Mouse (Mus musculus): ENCODE data around the gene Gm5134. TPM values are rescaled to one million over a fixed set of nuclear protein-coding genes. Genes with fewer than 3 reads are reported as not detected.
A peak's percentile ranks its signal among the peaks of the same experiment; 100 is the strongest.

Gm5134 gene
- total RNA-seq, 1 experiment, result 4.2 TPM

GRCm38 (mm10) chr10:75939481-75940234 is 14.7 kb upstream of the Gm5134 start:
- in situ Hi-C loops (cut with MboI; ENCODE audit: low sequenced_read_pairs in 2 of 2, unreplicated experiment in 2 of 2), result no loop called here
- Histone ChIP-seq H3K9ac (ENCODE audit: insufficient read depth, low read depth, low read length, poor library complexity, severe bottlenecking) (peak overlapping the region; percentile 68; the same call in 1 of the 2 replicates), H3K4me3 (ENCODE audit: insufficient read depth in 1 of 2, low read depth in 1 of 2, low read length in 2 of 2, poor library complexity in 1 of 2, severe bottlenecking in 1 of 2) (peak overlapping the region; percentile 3 to 47; a peak in 3 of 4 replicates), H3K27ac (ENCODE audit: insufficient read depth, low read depth, low read length, poor library complexity, severe bottlenecking) (peak overlapping the region; percentile 84), H3K36me3 (ENCODE audit: control insufficient read depth, insufficient read depth, low read length, poor library complexity, severe bottlenecking) (peaks cover 21% of the 10 kb centered on the region), H3K9me3 (ENCODE audit: control insufficient read depth, insufficient read depth, low read depth, low read length) (no peaks in the 10 kb centered on the region), H3K4me1 (ENCODE audit: control insufficient read depth in 2 of 2, insufficient read depth in 2 of 2, low read length in 2 of 2, poor library complexity in 1 of 2) (peaks cover 6 to 29% of the 10 kb centered on the region in 2 experiments; a peak in 3 of 4 replicates)
- DNase-seq (ENCODE audit: low read depth, low spot score), result no peak
- TF ChIP-seq ZC3H11A (IDR thresholded peaks at IDR 0.05; ENCODE audit: borderline replicate concordance, low read depth, low read length) (no peak), ZNF384 (IDR thresholded peaks at IDR 0.05; ENCODE audit: low read depth, low read length) (no peak), HCFC1 (IDR thresholded peaks at IDR 0.05; ENCODE audit: borderline replicate concordance, insufficient read depth, low read length) (no peak), MAFK (IDR thresholded peaks at IDR 0.05; ENCODE audit: insufficient read depth, low read depth, low read length) (peak; percentile 82)

- no peak for DNase-seq (ENCODE audit: low read depth, low spot score)
- TF ChIP-seq CHD2 (IDR thresholded peaks at IDR 0.05; ENCODE audit: low read depth, low read length) (no peak), ZNF384 (IDR thresholded peaks at IDR 0.05; ENCODE audit: low read depth, low read length) (no peak), ZC3H11A (IDR thresholded peaks at IDR 0.05; ENCODE audit: borderline replicate concordance, low read depth, low read length) (no peak), HCFC1 (IDR thresholded peaks at IDR 0.05; ENCODE audit: borderline replicate concordance, insufficient read depth, low read length) (no peak), MAFK (IDR thresholded peaks at IDR 0.05; ENCODE audit: insufficient read depth, low read depth, low read length) (no peak)
- peak within 1 kb of the TSS; percentile 68; the same call in 1 of the 2 replicates for H3K9ac ChIP-seq (ENCODE audit: insufficient read depth, low read depth, low read length, poor library complexity, severe bottlenecking)
These were observed 13.8 kb upstream of the Gm5134 start, which contains the start of gene Gm867 for GRCm38 (mm10) chr10:75940520-75940919. Gm867 (minus strand) TSS chr10:75940672.

GRCm38 (mm10) chr10:75941042-75941824 is 13.1 kb upstream of the Gm5134 start:
- Histone ChIP-seq H3K36me3 (ENCODE audit: control insufficient read depth, insufficient read depth, low read length, poor library complexity, severe bottlenecking) (peaks cover 21% of the 10 kb centered on the region), H3K4me1 (ENCODE audit: control insufficient read depth in 2 of 2, insufficient read depth in 2 of 2, low read length in 2 of 2, poor library complexity in 1 of 2) (peaks cover 3 to 31% of the 10 kb centered on the region in 2 experiments; a peak in 3 of 4 replicates), H3K27ac (ENCODE audit: insufficient read depth, low read depth, low read length, poor library complexity, severe bottlenecking) (peak overlapping the region; percentile 85), H3K9ac (ENCODE audit: insufficient read depth, low read depth, low read length, poor library complexity, severe bottlenecking) (peak overlapping the region; percentile 68; the same call in 1 of the 2 replicates), H3K9me3 (ENCODE audit: control insufficient read depth, insufficient read depth, low read depth, low read length) (no peaks in the 10 kb centered on the region), H3K4me3 (ENCODE audit: insufficient read depth in 1 of 2, low read depth in 1 of 2, low read length in 2 of 2, poor library complexity in 1 of 2, severe bottlenecking in 1 of 2) (no peak overlapping the region)
- in situ Hi-C loops (cut with MboI; ENCODE audit: low sequenced_read_pairs in 2 of 2, unreplicated experiment in 2 of 2), result no loop called here
- no peak for DNase-seq (ENCODE audit: low read depth, low spot score)
- TF ChIP-seq HCFC1 (IDR thresholded peaks at IDR 0.05; ENCODE audit: borderline replicate concordance, insufficient read depth, low read length), result no peak
- TF ChIP-seq MAFK (IDR thresholded peaks at IDR 0.05; ENCODE audit: insufficient read depth, low read depth, low read length), result no peak
- TF ChIP-seq ZNF384 (IDR thresholded peaks at IDR 0.05; ENCODE audit: low read depth, low read length), result no peak
- TF ChIP-seq CHD2 (IDR thresholded peaks at IDR 0.05; ENCODE audit: low read depth, low read length), result no peak
- no peak for TF ChIP-seq ZC3H11A (IDR thresholded peaks at IDR 0.05; ENCODE audit: borderline replicate concordance, low read depth, low read length)

More at GRCm38 (mm10) chr10:75940520-75940919, 13.8 kb upstream of the Gm5134 start, which contains the start of gene Gm867:
- Histone ChIP-seq H3K4me3 (ENCODE audit: insufficient read depth in 1 of 2, low read depth in 1 of 2, low read length in 2 of 2, poor library complexity in 1 of 2, severe bottlenecking in 1 of 2) (peak within 1 kb of the TSS; percentile 3 to 47), H3K36me3 (ENCODE audit: control insufficient read depth, insufficient read depth, low read length, poor library complexity, severe bottlenecking) (peaks cover 21% of the 10 kb centered on the region), H3K9me3 (ENCODE audit: control insufficient read depth, insufficient read depth, low read depth, low read length) (no peaks in the 10 kb centered on the region), H3K4me1 (ENCODE audit: control insufficient read depth in 2 of 2, insufficient read depth in 2 of 2, low read length in 2 of 2, poor library complexity in 1 of 2) (peaks cover 3 to 31% of the 10 kb centered on the region in 2 experiments; a peak in 3 of 4 replicates), H3K27ac (ENCODE audit: insufficient read depth, low read depth, low read length, poor library complexity, severe bottlenecking) (peak within 1 kb of the TSS; percentile 85)
- in situ Hi-C loops (cut with MboI; ENCODE audit: low sequenced_read_pairs in 2 of 2, unreplicated experiment in 2 of 2), result no loop called here

GRCm38 (mm10) chr10:75942736-75943477 is 11.4 kb upstream of the Gm5134 start, which contains the start of gene Vpreb3:
Vpreb3 (plus strand) TSS chr10:75943057.
- peaks cover 14% of the 10 kb centered on the region; the same call in 1 of the 2 replicates for H3K36me3 ChIP-seq (ENCODE audit: control insufficient read depth, insufficient read depth, low read length, poor library complexity, severe bottlenecking)
- no peak within 1 kb of the TSS for H3K27ac ChIP-seq (ENCODE audit: insufficient read depth, low read depth, low read length, poor library complexity, severe bottlenecking)
- H3K4me1 ChIP-seq (ENCODE audit: control insufficient read depth in 2 of 2, insufficient read depth in 2 of 2, low read length in 2 of 2, poor library complexity in 1 of 2), result peaks cover 3 to 31% of the 10 kb centered on the region in 2 experiments; a peak in 3 of 4 replicates
- in situ Hi-C loops (cut with MboI; ENCODE audit: low sequenced_read_pairs in 2 of 2, unreplicated experiment in 2 of 2), result no loop called here
- H3K9ac ChIP-seq (ENCODE audit: insufficient read depth, low read depth, low read length, poor library complexity, severe bottlenecking), result no peak within 1 kb of the TSS
- no peaks in the 10 kb centered on the region for H3K9me3 ChIP-seq (ENCODE audit: control insufficient read depth, insufficient read depth, low read depth, low read length)
- no peak for DNase-seq (ENCODE audit: low read depth, low spot score)
- no peak within 1 kb of the TSS for H3K4me3 ChIP-seq (ENCODE audit: insufficient read depth in 1 of 2, low read depth in 1 of 2, low read length in 2 of 2, poor library complexity in 1 of 2, severe bottlenecking in 1 of 2)
- no peak for TF ChIP-seq ZNF384 (IDR thresholded peaks at IDR 0.05; ENCODE audit: low read depth, low read length)
- no peak for TF ChIP-seq MAFK (IDR thresholded peaks at IDR 0.05; ENCODE audit: insufficient read depth, low read depth, low read length)
- TF ChIP-seq ZC3H11A (IDR thresholded peaks at IDR 0.05; ENCODE audit: borderline replicate concordance, low read depth, low read length), result no peak
- no peak for TF ChIP-seq HCFC1 (IDR thresholded peaks at IDR 0.05; ENCODE audit: borderline replicate concordance, insufficient read depth, low read length)
- TF ChIP-seq CHD2 (IDR thresholded peaks at IDR 0.05; ENCODE audit: low read depth, low read length), result no peak
